Mouse (Mus musculus) liver, postnatal 0 days (tissue): Measurements from ENCODE around the gene Msl3.

Experiments used
- CTCF ChIP-seq: sonication (generic); IDR thresholded peaks from 2 replicates; pipeline ENCODE4 v1.5.1; 2016; ENCODE audit warnings: antibody characterized with exemption, low read depth
- EP300 ChIP-seq: IDR thresholded peaks from 2 replicates; pipeline ENCODE4 v1.6.1; 2016; ENCODE audit warnings: antibody characterized with exemption, low read depth, mild to moderate bottlenecking

DNA sequence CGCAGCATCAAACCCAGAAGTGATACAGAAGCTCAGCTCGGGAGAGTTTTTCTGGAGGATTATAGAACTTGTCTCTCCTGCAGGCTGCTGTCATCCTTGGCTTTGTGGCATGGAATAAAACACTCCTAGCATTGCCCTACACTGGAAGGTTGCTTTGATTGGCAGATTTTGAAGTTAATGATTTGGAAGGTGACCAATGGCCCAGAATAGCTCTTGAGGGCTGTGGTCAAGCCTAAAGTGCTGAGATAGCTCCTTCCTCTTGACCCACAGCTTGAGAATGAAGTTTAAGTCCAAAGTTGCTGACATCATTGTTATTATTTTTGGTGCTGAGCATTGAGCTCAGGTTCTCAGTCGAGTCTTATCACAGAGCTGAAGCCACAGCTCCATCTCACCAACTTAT, 26.0 kb downstream of the Msl3 start:
- TF ChIP-seq CTCF (no peak), EP300 (no peak)
